12 mouse cellular contexts compared by ENCODE assay signal in the genomic region with DNA sequence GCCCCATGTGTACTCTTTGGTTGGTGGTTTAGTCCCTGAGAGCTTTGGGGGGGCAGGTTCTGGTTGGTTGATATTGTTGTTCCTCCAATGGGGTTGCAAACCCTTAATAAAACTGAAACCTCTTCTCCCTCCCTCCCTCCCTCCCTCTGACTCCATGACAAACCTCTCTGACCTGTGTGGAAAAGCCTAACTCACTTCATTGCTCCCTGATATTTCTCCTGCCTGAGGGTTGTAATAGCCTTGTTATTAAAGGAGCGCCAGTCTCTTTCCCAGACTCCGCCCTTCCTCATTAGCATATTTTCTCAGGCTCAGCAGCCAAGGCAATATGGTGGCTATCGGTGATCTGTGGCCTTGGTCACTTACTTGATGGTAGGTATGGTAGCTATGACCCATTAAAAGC.
DNase-seq lines count a peak whose midpoint lies in the region; ATAC-seq and TF ChIP-seq lines count a peak whose summit lies in the region.
"Had no signal": no experiment of that assay in that cellular context is flagged by ENCODE, and none has a peak within 500 bp of the region (broad histone marks: within the 10 kb centered on the region; RNA-seq: fewer than 3 reads in every experiment).

No protein-coding gene starts in this region.

- no peak overlapping the region for H3K9ac ChIP-seq in liver, embryonic 15.5 days
- H3K9ac ChIP-seq in liver, postnatal 0 days (replicated peaks), result no peak overlapping the region
- H3K9ac ChIP-seq in intestine, embryonic 15.5 days, result no peak overlapping the region
- H3K9ac ChIP-seq in neural tube, embryonic 13.5 days, result peak overlapping the region; percentile 46; the same call in 1 of the 2 replicates

- TF ChIP-seq EP300 in liver, postnatal 0 days (IDR thresholded peaks at IDR 0.05; ENCODE audit: low read depth), result no peak

- no peak overlapping the region for H3K27ac ChIP-seq in liver, embryonic 15.5 days (replicated peaks)
- no peak overlapping the region for H3K27ac ChIP-seq in liver, postnatal 0 days (ENCODE audit: low read depth)
- no peak overlapping the region for H3K27ac ChIP-seq in intestine, embryonic 15.5 days
- peak overlapping the region; percentile 80 for H3K27ac ChIP-seq in neural tube, embryonic 13.5 days (replicated peaks)
- H3K27ac ChIP-seq: heart, adult 2 months had no signal

- 68% methylated on average over 3 of the region's 3 CpGs for WGBS in liver, embryonic 15.5 days (ENCODE audit: insufficient replicate concordance)
- WGBS in liver, postnatal 0 days (ENCODE audit: insufficient replicate concordance), result 85% methylated on average over 3 of the region's 3 CpGs
- 86% methylated on average over 3 of the region's 3 CpGs for WGBS in intestine, embryonic 15.5 days
- WGBS in neural tube, embryonic 13.5 days, result 59% methylated on average over 3 of the region's 3 CpGs

- H3K36me3 ChIP-seq in liver, embryonic 15.5 days (replicated peaks), result no peaks in the 10 kb centered on the region
- no peaks in the 10 kb centered on the region for H3K36me3 ChIP-seq in liver, postnatal 0 days (replicated peaks; ENCODE audit: insufficient read depth, low read length)
- H3K36me3 ChIP-seq in intestine, embryonic 15.5 days, result no peaks in the 10 kb centered on the region
- no peaks in the 10 kb centered on the region for H3K36me3 ChIP-seq in neural tube, embryonic 13.5 days

- no peaks in the 10 kb centered on the region for H3K9me3 ChIP-seq in liver, embryonic 15.5 days (replicated peaks)
- H3K9me3 ChIP-seq in liver, postnatal 0 days (ENCODE audit: low read length), result no peaks in the 10 kb centered on the region
- no peaks in the 10 kb centered on the region for H3K9me3 ChIP-seq in intestine, embryonic 15.5 days
- H3K9me3 ChIP-seq in neural tube, embryonic 13.5 days, result no peaks in the 10 kb centered on the region

- ATAC-seq in liver, embryonic 15.5 days (ENCODE audit: insufficient read depth), result no peak
- ATAC-seq in liver, postnatal 0 days, result no peak
- ATAC-seq in intestine, embryonic 15.5 days, result peak; percentile 68
- ATAC-seq in neural tube, embryonic 13.5 days (ENCODE audit: low read depth), result peak; percentile 1
- ATAC-seq: activated CD4-positive, CD25-positive, alpha-beta regulatory T cell, adult 4 months had no signal

- no peak overlapping the region for H3K4me3 ChIP-seq in liver, embryonic 15.5 days (replicated peaks)
- H3K4me3 ChIP-seq in liver, postnatal 0 days (ENCODE audit: low read depth, low read length), result no peak overlapping the region
- no peak overlapping the region for H3K4me3 ChIP-seq in intestine, embryonic 15.5 days (replicated peaks)
- H3K4me3 ChIP-seq in neural tube, embryonic 13.5 days, result no peak overlapping the region
- H3K4me3 ChIP-seq: heart, adult 2 months had no signal

- H3K27me3 ChIP-seq in liver, embryonic 15.5 days, result no peaks in the 10 kb centered on the region
- no peaks in the 10 kb centered on the region for H3K27me3 ChIP-seq in liver, postnatal 0 days (ENCODE audit: insufficient read depth, low read length)
- no peaks in the 10 kb centered on the region for H3K27me3 ChIP-seq in intestine, embryonic 15.5 days (replicated peaks)
- peaks cover 58% of the 10 kb centered on the region for H3K27me3 ChIP-seq in neural tube, embryonic 13.5 days

- DNase-seq in liver, postnatal 0 days, result no peak
- peak; percentile 14 for DNase-seq in forelimb bud, embryonic 11.5 days (ENCODE audit: low read depth, low spot score)
- no peak for DNase-seq in left cerebral cortex, adult 9 months (ENCODE audit: low spot score in 2 of 2)
- DNase-seq in MN1 (ENCODE audit: low spot score), result no peak
- DNase-seq in adrenal gland, adult 2 months, result no peak
- DNase-seq: spleen, adult 18-20 months; thymus, postnatal 14 days had no signal

- TF ChIP-seq CTCF in liver, postnatal 0 days (IDR thresholded peaks at IDR 0.05; ENCODE audit: low read depth), result no peak

- 0 out of 2 replicates have a peak overlapping the region, but pooled peaks have one; percentile 24 for H3K4me2 ChIP-seq in liver, embryonic 15.5 days
- H3K4me2 ChIP-seq in liver, postnatal 0 days (ENCODE audit: low read depth, low read length), result no peak overlapping the region
- H3K4me2 ChIP-seq in intestine, embryonic 15.5 days (replicated peaks), result 0 out of 2 replicates have a peak overlapping the region, but pooled peaks have one; percentile 9
- peak overlapping the region; percentile 36 for H3K4me2 ChIP-seq in neural tube, embryonic 13.5 days

- H3K4me1 ChIP-seq in liver, embryonic 15.5 days (replicated peaks), result peaks cover 14% of the 10 kb centered on the region
- no peaks in the 10 kb centered on the region for H3K4me1 ChIP-seq in liver, postnatal 0 days (ENCODE audit: insufficient read depth)
- H3K4me1 ChIP-seq in intestine, embryonic 15.5 days (replicated peaks), result peaks cover 9% of the 10 kb centered on the region; the same call in 1 of the 2 replicates
- peaks cover 32% of the 10 kb centered on the region for H3K4me1 ChIP-seq in neural tube, embryonic 13.5 days (replicated peaks)

Comparison
In these comparisons a context has a peak if more than half of its experiments do, and no peak if none do; other contexts are left out.
1. ATAC-seq: peak in intestine, embryonic 15.5 days (single experiment) and neural tube, embryonic 13.5 days (single experiment); none in liver, embryonic 15.5 days (single experiment) and liver, postnatal 0 days (single experiment).